Mouse (Mus musculus) embryonic fibroblast, embryonic 13.5 days (primary cell): ENCODE data around the gene Glmp. TPM values are rescaled to one million over a fixed set of nuclear protein-coding genes. Genes with fewer than 3 reads are reported as not detected.

Experiments used
- polyA plus RNA-seq: library from polyadenylated mRNA; stranded (reverse); fragments of >200 nt; gene quantifications from 2 replicates; pipeline ENCODE4 v1.2.4, GENCODE M21; 2011; ENCODE audit warnings: low read depth; ENCODE audit not compliant: missing spikeins, insufficient read length

Gene Glmp
- polyA plus RNA-seq, 1 experiment = 172 TPM

Other genes with a start within 250 kb of the Glmp start
- gene Ttc24, start 246.7 kb upstream of the Glmp start, polyA plus RNA-seq = not detected in 2 replicates
- gene Iqgap3, start 243.1 kb upstream of the Glmp start, polyA plus RNA-seq = 14.8 and 20.1 TPM in 2 replicates
- 49.1 and 57.0 TPM in 2 replicates for gene Mef2d, start 182.7 kb upstream of the Glmp start, polyA plus RNA-seq
- gene Rhbg, start 70.3 kb upstream of the Glmp start, polyA plus RNA-seq = not detected in 2 replicates
- gene Gm38392, start 37.8 kb upstream of the Glmp start, polyA plus RNA-seq = not detected in 2 replicates
- 3.9 and 5.5 TPM in 2 replicates for gene Tsacc, start 28.0 kb upstream of the Glmp start, polyA plus RNA-seq
- gene Cct3, start 27.9 kb upstream of the Glmp start, polyA plus RNA-seq = 223 and 264 TPM in 2 replicates
- 1.3 and 1.4 TPM in 2 replicates for gene Tmem79, start 11.1 kb downstream of the Glmp start, polyA plus RNA-seq
- gene Smg5, start 11.2 kb downstream of the Glmp start, polyA plus RNA-seq = 62.8 and 71.6 TPM in 2 replicates
- 0.55 and 1.4 TPM in 2 replicates for gene Paqr6, start 39.6 kb downstream of the Glmp start, polyA plus RNA-seq
- gene Bglap3, start 47.7 kb downstream of the Glmp start, polyA plus RNA-seq = not detected in 2 replicates
- gene Bglap2, start 53.7 kb downstream of the Glmp start, polyA plus RNA-seq = not detected in 2 replicates
- not detected in 2 replicates for gene Bglap, start 59.4 kb downstream of the Glmp start, polyA plus RNA-seq
- gene Pmf1, start 85.3 kb downstream of the Glmp start, polyA plus RNA-seq = 24.4 and 29.9 TPM in 2 replicates
- gene Slc25a44, start 100.1 kb downstream of the Glmp start, polyA plus RNA-seq = 15.9 and 20.1 TPM in 2 replicates
- gene Sema4a, start 136.2 kb downstream of the Glmp start, polyA plus RNA-seq = 0.25 and 0.63 TPM in 2 replicates
- gene Lmna, start 184.9 kb downstream of the Glmp start, polyA plus RNA-seq = 401 and 426 TPM in 2 replicates
- gene Mex3a, start 207.4 kb downstream of the Glmp start, polyA plus RNA-seq = 25.7 and 33.6 TPM in 2 replicates
- gene Rab25, start 223.3 kb downstream of the Glmp start, polyA plus RNA-seq = not detected in 2 replicates
- 74.4 and 81.1 TPM in 2 replicates for gene Lamtor2, start 228.1 kb downstream of the Glmp start, polyA plus RNA-seq
- 38.5 and 50.4 TPM in 2 replicates for gene Ubqln4, start 228.7 kb downstream of the Glmp start, polyA plus RNA-seq